Mouse (Mus musculus) neural tube, embryonic 12.5 days (tissue): ENCODE results near the gene Lpin2. TPM values are rescaled to one million over a fixed set of nuclear protein-coding genes. Genes with fewer than 3 reads are reported as not detected.

Source experiments
- ATAC-seq: fragments of 200-750 bp; cut with Nextera tagmentation; 2 replicates; pipeline ENCODE4 v1.8.0; 2017; ENCODE audit warnings: low read depth, mild to moderate bottlenecking, moderate TSS enrichment, moderate library complexity; ENCODE audit not compliant: low FRiP score
- H3K27ac ChIP-seq: fragments of 300-500 bp; sonication (generic); 2 replicates; pipeline ENCODE4 v1.5.1; 2016
- H3K27me3 ChIP-seq: fragments of 300-500 bp; sonication (generic); replicated peaks from 2 replicates; pipeline ENCODE4 v1.6.1; 2016; ENCODE audit warnings: mild to moderate bottlenecking
- H3K36me3 ChIP-seq: fragments of 300-500 bp; sonication (generic); 2 replicates; pipeline ENCODE4 v1.6.1; 2016; ENCODE audit warnings: mild to moderate bottlenecking
- H3K4me1 ChIP-seq: fragments of 300-500 bp; sonication (generic); 2 replicates; pipeline ENCODE4 v1.6.1; 2016
- H3K4me2 ChIP-seq: fragments of 300-500 bp; sonication (generic); replicated peaks from 2 replicates; pipeline ENCODE4 v1.6.1; 2016; ENCODE audit warnings: mild to moderate bottlenecking
- H3K4me3 ChIP-seq: fragments of 300-500 bp; sonication (generic); 2 replicates; pipeline ENCODE4 v1.5.1; 2016
- H3K9ac ChIP-seq: fragments of 300-500 bp; sonication (generic); 2 replicates; pipeline ENCODE4 v1.6.1; 2016; ENCODE audit warnings: mild to moderate bottlenecking
- H3K9me3 ChIP-seq: fragments of 300-500 bp; sonication (generic); 2 replicates; pipeline ENCODE4 v1.6.1; 2016; ENCODE audit warnings: mild to moderate bottlenecking
- WGBS: fragments of 180-500 bp; shearing (Covaris S2); methylation state at CpG from one replicate; pipeline ENCODE4 v1.1.7; 2016; 5-methylcytosine and 5-hydroxymethylcytosine counted together
- polyA plus RNA-seq: library from polyadenylated mRNA; unstranded; fragments of >200 nt; fragmentation: Nextera tagmentation; extraction: Ambion mirVana; gene quantifications from 2 replicates; pipeline ENCODE4 v1.2.1, GENCODE M21; 2016

Gene Lpin2
- polyA plus RNA-seq, 1 experiment from 2014 or later, result 36.2 TPM

DNA sequence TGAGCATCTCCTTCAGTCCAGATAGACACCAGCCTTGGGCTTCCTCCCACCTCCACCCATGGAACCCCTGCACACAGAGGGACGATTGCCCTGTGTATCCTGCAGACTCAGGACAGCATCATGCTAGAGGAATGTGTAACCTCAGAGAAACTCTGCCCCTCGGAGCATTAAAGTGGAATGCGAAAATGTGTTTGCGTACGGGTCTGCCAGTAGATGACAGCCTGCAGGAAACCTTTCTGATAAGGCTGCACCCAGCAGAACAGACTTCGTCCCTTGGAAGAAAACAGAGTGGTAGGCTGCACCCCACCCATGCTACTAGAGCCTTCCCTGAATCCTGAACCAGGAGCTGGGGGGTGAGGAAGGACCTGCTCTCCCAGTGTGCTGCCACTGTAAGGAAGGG, 102.5 kb downstream of the Lpin2 start:
- WGBS, result 87% methylated on average over 6 of the region's 6 CpGs

DNA sequence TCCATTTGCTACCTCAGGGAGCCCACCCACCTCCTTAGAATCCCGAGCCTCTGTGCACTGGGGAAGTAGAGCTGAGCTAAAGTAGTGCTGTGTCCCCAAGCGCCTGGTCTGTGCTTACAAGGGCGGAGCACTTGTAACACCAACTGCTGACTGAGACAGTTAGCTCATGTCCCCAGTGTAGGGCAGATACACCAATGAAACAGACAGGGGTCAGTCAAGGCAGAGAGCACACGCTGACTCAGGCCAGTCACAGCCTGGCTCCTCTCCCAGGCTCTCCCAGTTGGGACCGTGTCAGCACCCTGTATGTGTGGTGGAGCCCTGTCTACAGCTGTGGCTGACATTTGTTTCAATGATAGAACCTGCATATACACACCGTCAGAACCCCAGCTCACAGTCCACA, 103.6 kb downstream of the Lpin2 start:
- Histone ChIP-seq H3K9me3 (no peaks in the 10 kb centered on the region), H3K4me2 (no peak overlapping the region), H3K27me3 (no peaks in the 10 kb centered on the region), H3K36me3 (no peaks in the 10 kb centered on the region), H3K4me3 (no peak overlapping the region), H3K4me1 (no peaks in the 10 kb centered on the region), H3K27ac (no peak overlapping the region), H3K9ac (no peak overlapping the region)
- WGBS, result 77% methylated on average over 6 of the region's 6 CpGs
- no peak for ATAC-seq

More for the DNA sequence above, 102.5 kb downstream of the Lpin2 start:
- Histone ChIP-seq H3K9me3 (no peaks in the 10 kb centered on the region), H3K4me1 (no peaks in the 10 kb centered on the region), H3K27ac (no peak overlapping the region), H3K9ac (no peak overlapping the region), H3K36me3 (no peaks in the 10 kb centered on the region), H3K4me2 (no peak overlapping the region), H3K27me3 (no peaks in the 10 kb centered on the region), H3K4me3 (no peak overlapping the region)
- no peak for ATAC-seq

DNA sequence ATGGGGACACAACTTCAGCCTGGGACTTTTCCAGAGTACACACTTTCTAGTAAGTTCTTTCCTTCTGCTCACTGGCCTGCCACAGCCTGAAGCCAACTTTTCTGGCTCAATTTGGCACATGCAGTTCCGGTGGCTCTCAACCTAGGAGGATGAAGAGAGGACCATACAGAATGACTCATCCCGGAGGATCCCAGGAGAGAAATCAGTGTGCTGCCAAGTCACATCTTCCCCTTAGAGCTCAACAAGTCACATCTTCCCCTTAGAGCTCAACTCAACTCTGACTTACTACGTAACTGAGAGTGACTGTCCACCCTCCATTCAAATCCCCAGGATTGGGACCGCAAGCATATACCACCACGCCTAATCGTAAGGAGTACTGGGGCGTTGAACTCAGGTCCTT, 105.2 kb downstream of the Lpin2 start:
- no peaks in the 10 kb centered on the region for H3K4me1 ChIP-seq
- no peak for ATAC-seq
- WGBS, result 99% methylated on average over 7 of the region's 7 CpGs
- H3K4me3 ChIP-seq, result no peak overlapping the region
- no peak overlapping the region for H3K27ac ChIP-seq
- no peaks in the 10 kb centered on the region for H3K36me3 ChIP-seq
- no peaks in the 10 kb centered on the region for H3K27me3 ChIP-seq
- H3K9ac ChIP-seq, result no peak overlapping the region
- H3K9me3 ChIP-seq, result no peaks in the 10 kb centered on the region
- H3K4me2 ChIP-seq, result no peak overlapping the region

DNA sequence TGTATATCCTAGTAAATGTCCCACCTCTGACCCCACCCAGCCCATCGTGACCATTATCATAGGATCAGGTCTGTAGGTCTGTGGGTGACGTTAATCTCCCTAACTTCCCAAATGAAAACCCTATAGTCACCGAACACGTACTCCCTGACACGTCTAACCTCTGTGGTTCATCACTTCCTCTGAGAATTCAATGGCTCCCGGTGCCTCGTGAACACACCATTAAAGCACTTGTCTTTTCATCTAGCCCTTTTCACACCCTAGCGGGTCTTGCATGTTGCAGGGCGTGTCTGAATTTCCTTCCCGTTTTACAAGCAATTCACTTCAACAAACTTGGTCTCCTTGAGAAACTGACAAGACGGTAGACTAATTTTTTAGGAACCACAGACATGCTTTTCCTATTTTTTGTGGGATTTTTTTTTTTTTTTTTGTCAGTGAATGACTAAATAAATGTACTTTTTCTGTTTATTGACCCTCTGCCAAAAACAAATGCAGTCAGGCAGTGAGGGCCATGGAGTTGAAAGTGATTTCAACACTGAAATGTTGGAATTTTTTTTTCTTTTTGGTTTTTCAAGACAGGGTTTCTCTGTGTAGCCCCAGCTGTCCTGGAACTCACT, 105.9 kb downstream of the Lpin2 start:
- Histone ChIP-seq H3K27ac (no peak overlapping the region), H3K27me3 (no peaks in the 10 kb centered on the region), H3K9ac (no peak overlapping the region), H3K4me2 (no peak overlapping the region), H3K4me3 (no peak overlapping the region), H3K4me1 (no peaks in the 10 kb centered on the region), H3K36me3 (no peaks in the 10 kb centered on the region), H3K9me3 (no peaks in the 10 kb centered on the region)
- ATAC-seq, result no peak
- WGBS, result 87% methylated on average over 11 of the region's 11 CpGs

DNA sequence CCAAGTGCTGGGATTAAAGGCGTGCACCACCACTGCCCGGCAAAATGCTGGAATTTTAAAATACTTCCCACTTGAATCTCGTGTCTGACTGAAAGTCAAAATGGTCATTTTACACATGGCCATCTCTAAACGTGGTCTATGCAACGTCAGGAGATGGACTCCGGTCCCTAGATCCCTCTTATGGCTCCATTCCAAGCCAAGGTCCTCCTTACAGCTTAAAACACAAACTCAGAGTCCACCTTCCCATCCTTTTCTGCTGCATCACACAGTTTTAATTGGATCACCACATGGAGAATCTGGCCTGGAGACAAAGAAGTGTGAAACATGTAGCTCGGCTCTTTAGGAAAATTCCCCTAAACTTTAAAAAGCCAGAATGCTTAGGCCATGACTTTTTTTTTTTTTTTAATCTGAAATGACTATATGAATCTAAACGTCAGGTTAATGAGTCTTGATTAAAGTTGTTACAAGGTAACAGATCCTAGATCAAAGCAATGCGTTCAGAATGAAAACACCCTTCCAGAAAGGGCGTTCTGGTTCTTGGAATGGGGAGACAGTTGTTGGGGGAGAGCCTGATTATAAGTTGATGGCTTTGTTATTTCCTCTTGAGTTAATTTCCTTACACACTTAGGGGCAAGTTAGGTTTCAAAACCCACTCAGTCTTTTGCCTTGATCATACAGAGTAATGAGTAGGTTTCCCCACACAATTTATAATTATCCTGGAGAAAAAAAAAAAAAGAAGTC, 106.6 kb downstream of the Lpin2 start:
- ATAC-seq, result no peak
- no peak overlapping the region for H3K4me2 ChIP-seq
- 92% methylated on average over 10 of the region's 10 CpGs for WGBS

DNA sequence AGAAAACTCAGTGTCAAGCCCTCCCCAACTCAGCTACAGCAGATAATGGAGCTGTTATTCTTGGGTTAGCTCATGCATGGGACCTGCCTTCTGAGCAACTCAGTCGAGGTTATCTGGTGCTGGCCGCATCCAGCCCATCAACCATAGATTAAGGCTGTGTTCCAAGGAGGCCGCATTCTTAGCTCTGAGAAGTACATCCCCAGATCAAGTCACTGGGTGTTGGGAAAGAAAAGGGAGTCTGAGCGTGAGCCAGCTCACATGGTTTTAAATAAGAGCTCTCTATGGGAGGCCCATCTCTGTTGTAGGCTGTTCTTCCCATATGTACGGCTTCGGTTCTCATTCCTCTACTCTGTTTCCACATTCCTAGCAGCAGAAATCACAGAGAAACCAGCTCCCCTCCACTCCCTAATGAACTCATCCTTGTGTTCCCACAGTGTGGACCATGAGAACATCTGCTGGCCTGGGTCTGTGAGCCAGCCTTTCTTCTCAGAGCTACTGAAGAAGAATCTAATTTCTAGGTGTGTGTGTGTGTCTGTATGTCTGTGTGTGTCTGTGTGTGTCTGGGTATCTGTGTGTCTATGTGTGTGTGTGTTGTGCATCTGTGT, 107.3 kb downstream of the Lpin2 start:
- no peak for ATAC-seq
- Histone ChIP-seq H3K4me3 (no peak overlapping the region), H3K9ac (no peak overlapping the region), H3K4me1 (no peaks in the 10 kb centered on the region), H3K36me3 (no peaks in the 10 kb centered on the region), H3K27ac (no peak overlapping the region), H3K9me3 (no peaks in the 10 kb centered on the region), H3K27me3 (no peaks in the 10 kb centered on the region), H3K4me2 (no peak overlapping the region)
- WGBS, result 79% methylated on average over 6 of the region's 6 CpGs

More for the DNA sequence above, 106.6 kb downstream of the Lpin2 start:
- Histone ChIP-seq H3K27ac (no peak overlapping the region), H3K4me3 (no peak overlapping the region), H3K9me3 (no peaks in the 10 kb centered on the region), H3K9ac (no peak overlapping the region), H3K27me3 (no peaks in the 10 kb centered on the region), H3K4me1 (no peaks in the 10 kb centered on the region), H3K36me3 (no peaks in the 10 kb centered on the region)

DNA sequence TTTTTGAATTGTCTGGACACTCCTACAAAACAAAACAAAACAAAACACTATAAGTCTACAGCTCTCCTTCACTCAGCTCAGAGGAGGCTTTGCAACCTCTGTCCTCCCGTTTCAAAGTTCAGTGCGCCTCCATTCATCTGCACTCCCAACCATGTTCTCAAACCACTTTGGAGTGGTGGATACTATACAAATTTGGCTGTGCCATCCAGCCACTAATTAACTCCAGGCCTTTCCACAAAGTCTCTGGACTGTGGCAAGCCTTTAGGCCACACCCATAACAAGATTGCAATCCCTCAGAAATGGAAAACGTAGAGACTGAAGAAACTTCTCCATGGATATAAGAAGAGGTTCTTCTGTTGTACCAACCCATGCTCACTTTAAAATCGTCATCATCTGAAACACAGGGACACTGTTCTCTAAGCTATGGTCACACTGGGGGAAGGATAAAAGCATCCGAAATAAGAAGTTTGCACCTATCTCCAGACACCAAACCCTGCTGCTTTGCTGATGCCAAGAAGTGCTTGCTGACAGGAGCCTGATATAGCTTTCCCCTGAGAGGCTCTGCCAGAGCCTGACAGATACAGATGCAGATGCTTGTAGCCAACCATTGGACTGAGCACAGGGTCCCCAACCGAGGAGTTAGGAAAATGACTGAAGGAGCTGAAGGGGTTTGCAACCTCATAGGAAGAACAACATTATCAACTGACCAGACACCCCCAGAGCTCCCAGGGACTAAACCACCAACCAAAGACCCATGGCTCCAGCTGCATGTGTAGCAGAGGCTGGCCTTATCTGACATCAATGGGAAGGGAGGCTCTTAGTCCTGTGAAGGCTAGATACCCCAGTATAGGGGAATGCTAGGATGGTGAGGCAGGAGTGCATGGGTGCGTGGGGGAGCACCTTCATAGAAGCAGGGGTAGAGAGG, 108.4 kb downstream of the Lpin2 start:
- Histone ChIP-seq H3K4me3 (no peak overlapping the region), H3K4me2 (no peak overlapping the region), H3K4me1 (no peaks in the 10 kb centered on the region), H3K9ac (no peak overlapping the region), H3K27me3 (no peaks in the 10 kb centered on the region), H3K36me3 (no peaks in the 10 kb centered on the region), H3K9me3 (no peaks in the 10 kb centered on the region), H3K27ac (no peak overlapping the region)
- 86% methylated on average over 7 of the region's 7 CpGs for WGBS
- ATAC-seq, result no peak

DNA sequence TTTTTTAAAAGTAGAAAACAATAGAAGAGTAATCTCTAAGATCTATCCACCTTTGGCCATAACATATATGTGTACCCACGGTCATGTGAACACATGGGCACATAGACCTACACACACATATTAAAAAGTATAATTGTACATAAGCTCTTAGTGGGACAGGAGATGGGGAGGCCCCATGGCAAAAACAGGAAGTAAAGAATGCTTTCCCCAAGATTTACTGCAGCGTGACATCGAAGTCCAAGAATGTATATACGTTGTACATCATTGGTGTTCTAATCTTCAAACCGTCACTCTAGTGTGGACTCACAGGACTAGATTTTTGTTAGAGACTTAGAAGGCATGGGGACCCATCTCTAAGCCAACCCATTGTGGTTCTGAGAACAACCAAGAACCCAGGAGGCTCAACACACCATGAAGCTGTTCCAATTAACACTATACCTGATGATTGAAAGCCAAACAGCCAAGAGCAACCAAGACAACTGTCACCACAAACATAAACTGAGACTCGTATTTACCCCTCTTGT, 109.6 kb downstream of the Lpin2 start:
- WGBS, result 94% methylated on average over 6 of the region's 6 CpGs

DNA sequence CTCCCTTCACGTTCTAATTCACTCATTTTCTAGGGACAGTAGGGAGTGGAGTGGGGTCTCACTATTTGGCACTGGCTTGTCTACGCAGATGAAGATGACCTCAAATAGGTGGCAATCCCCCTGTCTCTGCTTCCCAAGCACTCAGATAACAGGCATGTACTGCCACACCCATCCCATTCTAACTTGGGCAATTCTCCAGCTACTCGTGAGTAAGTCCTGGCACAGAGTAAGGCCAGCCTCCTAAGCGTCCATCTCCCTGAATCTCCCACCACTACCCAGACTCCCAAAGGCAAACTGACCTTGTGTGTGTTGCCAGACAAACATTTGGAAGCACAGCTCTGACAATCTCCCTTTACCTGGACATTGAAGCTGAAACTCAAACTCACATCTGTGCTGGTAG, 110.5 kb downstream of the Lpin2 start:
- Histone ChIP-seq H3K27ac (no peak overlapping the region), H3K4me2 (no peak overlapping the region), H3K27me3 (no peaks in the 10 kb centered on the region), H3K36me3 (no peaks in the 10 kb centered on the region), H3K9ac (no peak overlapping the region), H3K4me1 (no peaks in the 10 kb centered on the region), H3K9me3 (no peaks in the 10 kb centered on the region), H3K4me3 (no peak overlapping the region)
- ATAC-seq, result no peak
- 82% methylated on average over 4 of the region's 4 CpGs for WGBS

More for the DNA sequence above, 109.6 kb downstream of the Lpin2 start:
- Histone ChIP-seq H3K4me1 (no peaks in the 10 kb centered on the region), H3K9me3 (no peaks in the 10 kb centered on the region), H3K27me3 (no peaks in the 10 kb centered on the region), H3K36me3 (no peaks in the 10 kb centered on the region), H3K9ac (no peak overlapping the region), H3K4me2 (no peak overlapping the region), H3K27ac (no peak overlapping the region), H3K4me3 (no peak overlapping the region)
- ATAC-seq, result no peak

DNA sequence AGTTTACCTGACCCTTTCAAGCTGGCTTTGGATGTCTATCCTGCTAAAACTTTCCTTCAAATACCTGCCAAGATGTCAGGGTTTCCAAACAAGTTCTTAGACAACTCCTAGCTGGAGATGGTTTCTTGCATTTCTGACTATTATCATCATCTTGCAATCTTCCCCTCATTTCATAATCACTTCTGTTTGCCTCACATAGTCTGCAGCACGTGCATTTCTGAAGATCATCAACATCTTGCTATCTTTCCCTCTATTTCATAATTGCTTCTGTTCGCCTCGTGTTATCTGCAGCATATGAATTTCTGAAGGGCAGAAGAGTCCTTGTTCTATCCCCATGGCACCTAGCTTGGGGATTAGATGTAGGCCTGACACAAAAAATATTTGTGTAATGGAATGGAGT, 112.2 kb downstream of the Lpin2 start:
- no peaks in the 10 kb centered on the region for H3K9me3 ChIP-seq
- H3K4me1 ChIP-seq, result no peaks in the 10 kb centered on the region
- no peaks in the 10 kb centered on the region for H3K36me3 ChIP-seq
- 90% methylated on average over 3 of the region's 3 CpGs for WGBS
- H3K27ac ChIP-seq, result no peak overlapping the region
- H3K4me3 ChIP-seq, result no peak overlapping the region
- no peaks in the 10 kb centered on the region for H3K27me3 ChIP-seq
- no peak overlapping the region for H3K9ac ChIP-seq
- no peak for ATAC-seq
- H3K4me2 ChIP-seq, result no peak overlapping the region
